Mouse (Mus musculus) kidney, postnatal 10 days (tissue): ENCODE measurements at regions not wholly inside any gene's neighbourhood (a gene's known extent, or its start where the extent isn't known, plus 50 kb on each side); places are given as distances from the start of the nearest gene placed in this dataset.

Experiments used
- DNase-seq: peaks from one replicate; pipeline ENCODE4 v3.0.0; 2021; ENCODE audit warnings: mixed read lengths

DNA sequence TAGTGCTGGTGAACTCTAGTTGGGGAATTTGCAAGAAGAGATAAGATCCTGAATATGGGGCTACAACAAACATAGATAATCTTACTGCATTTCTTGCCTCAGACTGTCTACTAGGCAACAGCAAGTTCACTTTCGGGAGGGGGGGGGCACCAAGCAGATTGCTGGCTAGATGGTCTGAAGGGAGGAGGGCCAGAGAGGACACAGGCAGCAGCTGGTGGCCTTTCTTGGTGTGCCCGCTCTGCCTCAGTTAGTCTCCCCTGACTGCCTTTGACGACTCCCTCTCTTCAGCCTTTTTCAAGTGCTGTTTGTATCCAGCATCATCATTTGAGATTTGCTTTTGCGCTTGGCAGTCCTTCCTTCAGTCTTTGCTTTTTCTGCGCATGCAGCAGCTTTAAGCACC lies 242.2 kb downstream of the 1500009L16Rik start:
- DNase-seq, result no peak

DNA sequence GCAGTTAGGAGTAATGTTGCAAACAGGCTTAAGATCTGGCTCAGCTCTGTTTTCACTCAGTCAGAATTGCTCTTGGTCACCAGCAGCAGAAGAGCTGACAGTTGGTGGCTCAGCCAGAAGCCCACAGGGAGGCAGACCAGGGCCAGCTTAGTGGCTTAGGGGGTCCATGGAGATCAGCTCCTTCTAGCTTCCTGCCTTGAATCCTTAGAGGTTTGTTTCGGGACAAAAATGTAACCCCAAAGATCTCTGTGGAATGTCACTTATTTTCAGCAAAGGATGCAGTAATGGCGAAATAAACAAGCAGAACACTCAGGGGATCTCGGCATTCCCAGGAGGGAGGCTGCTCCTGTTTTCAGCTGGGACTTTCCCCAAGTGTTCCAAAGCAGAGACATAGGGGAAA lies 247.8 kb downstream of the 1500009L16Rik start:
- peak; percentile 57 for DNase-seq

GRCm38 (mm10) chr10:83974548-83974947 lies 251.9 kb downstream of the 1500009L16Rik start:
- DNase-seq, result peak; percentile 26

- no peak for DNase-seq
These were observed 253.9 kb downstream of the 1500009L16Rik start for GRCm38 (mm10) chr10:83976548-83976947.

GRCm38 (mm10) chr10:83979930-83980329 lies 257.3 kb downstream of the 1500009L16Rik start:
- DNase-seq, result no peak

GRCm38 (mm10) chr10:83984697-83985415 lies 262.2 kb downstream of the 1500009L16Rik start:
- DNase-seq, result peak; percentile 21

- DNase-seq, result peak; percentile 38
These were observed 270.1 kb downstream of the 1500009L16Rik start for GRCm38 (mm10) chr10:83992577-83993305.

DNA sequence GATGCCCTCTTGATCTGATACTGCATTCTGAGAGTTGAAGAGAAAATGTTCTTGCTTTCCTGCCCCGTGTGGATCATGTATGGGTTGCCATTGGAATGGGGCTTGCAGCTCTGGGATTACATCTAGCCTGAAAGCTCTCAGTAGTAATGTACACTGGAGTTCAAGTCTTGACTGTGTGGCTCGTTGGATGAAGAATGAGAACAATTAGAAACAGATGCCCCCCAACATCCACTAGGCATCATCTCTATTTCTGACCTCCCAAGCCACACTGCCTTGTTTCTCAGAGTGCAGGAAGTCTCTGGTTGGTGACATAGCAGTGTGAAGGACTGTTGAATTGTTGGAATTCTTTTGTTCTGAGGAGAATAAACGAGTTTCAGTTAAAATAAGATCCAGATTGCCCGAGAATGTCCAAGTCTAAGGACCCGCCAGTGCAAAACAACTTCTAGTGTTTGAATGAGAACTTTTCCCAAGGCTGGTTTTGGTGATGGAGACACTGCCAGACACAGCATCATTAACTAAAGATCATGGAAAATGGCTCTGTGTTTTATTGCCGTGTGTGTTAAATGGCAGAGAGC lies 272.4 kb downstream of the 1500009L16Rik start:
- DNase-seq, result no peak

GRCm38 (mm10) chr10:83995913-83996312 lies 273.2 kb downstream of the 1500009L16Rik start:
- DNase-seq, result peak; percentile 87

DNA sequence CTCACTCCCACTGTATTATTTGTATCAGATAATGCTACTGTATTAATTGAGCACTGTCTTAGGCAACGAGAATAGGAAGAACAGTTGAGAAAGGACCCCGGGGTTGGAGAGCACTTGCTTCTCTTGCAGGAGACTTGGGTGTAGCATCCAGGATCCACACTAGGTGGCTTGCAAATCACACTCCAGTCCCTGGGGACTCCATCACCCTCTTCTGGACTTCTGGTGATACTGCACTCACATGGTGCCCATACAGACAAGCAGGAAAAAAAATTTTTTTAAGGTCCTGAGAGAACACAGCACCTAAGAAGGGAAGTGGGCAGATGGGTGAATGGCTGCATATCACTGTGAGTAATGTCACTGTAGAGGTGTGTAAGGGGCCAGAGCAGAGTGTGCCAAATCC lies 273.8 kb downstream of the 1500009L16Rik start:
- DNase-seq, result peak; percentile 33

DNA sequence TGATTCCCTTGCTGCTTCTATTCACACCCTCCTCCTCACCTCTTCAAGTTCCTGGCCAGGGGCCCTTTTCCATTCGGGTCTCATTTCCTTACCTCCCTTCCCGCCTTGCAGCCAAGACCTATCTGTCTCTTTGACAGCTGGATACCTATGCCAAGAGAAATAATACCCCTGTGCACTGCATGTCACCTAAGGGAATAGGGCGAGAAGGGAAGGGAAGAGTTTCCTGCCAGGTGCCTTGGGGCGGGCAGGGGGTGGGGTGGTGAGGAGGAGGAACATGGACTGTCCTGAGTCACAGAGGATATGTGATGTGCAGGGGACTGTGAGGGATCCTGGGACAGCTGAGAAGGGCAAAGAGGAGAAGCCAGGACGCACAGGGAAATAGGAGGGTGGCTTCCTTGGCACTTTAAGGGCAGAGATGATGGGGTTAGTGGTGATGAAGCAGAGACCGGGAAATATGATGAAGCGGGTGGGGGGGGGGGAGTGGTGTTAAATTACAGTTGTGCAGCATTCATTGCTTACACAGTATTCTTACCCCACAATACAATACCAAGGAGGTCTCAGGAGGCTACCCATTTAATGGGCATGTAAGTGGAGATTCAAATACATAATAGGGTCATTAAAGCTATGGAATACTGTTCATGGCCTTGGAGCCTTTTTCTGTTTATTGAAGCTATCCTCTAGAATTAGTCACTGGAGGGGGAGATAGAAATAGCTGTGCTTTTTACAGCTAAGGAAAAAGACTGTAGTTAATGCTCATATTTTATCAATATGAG lies 278.0 kb downstream of the 1500009L16Rik start:
- peak; percentile 69 for DNase-seq

DNA sequence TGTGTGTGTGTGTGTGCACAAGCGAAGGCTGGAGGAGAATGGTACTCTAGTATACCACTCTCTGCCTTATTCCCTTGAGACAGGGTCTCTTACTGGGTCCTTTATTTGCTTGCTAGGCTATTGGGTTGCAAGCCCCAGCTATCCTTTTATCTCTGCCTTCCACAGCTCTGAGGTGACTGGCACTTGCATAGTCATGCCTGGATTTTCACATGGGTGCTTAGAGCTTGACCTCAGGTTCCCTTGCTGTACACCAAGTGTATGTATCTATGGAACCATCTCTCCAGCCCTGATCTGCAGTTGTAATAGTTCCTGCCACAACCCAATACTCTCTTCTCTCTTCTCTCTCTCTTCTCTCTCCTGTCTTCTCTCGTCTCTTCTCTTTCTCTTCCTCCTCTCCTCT lies 280.1 kb downstream of the 1500009L16Rik start:
- DNase-seq, result no peak

DNA sequence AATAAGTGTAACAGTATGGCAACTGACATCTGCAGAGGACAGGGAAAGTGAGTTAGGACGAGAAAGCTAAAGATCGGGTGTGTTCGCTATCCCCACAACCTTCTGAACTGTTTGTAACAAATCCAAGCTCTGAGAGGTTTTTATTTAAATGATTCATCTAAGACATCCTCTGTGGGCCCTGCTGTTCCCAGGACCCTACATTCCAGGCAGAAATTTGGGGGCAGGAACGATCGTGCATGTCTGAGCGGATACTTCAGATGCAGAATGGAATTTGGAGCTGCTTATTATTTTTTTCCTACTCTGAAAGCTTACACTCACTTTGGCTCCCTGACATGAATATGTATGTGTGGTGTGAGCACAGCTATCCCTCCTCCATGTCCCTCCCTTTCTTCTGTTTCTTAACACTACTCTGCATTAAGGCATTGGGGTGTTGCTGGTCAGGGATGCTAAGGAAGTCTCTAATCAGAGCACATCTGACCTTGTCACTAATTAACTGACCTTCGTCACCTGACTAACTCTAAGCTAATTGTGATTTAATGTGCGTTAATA lies 281.0 kb downstream of the 1500009L16Rik start:
- no peak for DNase-seq

GRCm38 (mm10) chr10:84008923-84009322 lies 286.3 kb downstream of the 1500009L16Rik start:
- no peak for DNase-seq

DNA sequence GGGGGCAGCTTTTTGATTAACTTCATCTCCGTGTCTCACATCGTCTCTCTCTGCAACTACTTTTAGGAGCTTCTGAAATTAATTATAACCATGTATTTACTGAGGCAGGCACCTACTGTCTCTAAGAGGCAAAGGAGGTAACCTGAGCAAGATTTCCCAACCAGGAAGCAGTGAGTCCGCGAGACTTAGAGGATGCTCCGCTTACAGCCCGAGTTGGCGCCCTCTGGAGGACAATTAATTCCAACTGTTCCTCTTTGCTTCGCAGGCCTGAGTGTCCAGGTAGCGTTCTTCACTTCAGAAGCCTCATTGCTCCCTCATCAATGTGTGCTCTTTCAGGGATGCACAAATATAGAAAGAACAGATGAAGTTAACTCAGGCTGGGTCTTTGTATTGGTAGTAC lies 296.7 kb downstream of the 1500009L16Rik start:
- peak; percentile 78 for DNase-seq

DNA sequence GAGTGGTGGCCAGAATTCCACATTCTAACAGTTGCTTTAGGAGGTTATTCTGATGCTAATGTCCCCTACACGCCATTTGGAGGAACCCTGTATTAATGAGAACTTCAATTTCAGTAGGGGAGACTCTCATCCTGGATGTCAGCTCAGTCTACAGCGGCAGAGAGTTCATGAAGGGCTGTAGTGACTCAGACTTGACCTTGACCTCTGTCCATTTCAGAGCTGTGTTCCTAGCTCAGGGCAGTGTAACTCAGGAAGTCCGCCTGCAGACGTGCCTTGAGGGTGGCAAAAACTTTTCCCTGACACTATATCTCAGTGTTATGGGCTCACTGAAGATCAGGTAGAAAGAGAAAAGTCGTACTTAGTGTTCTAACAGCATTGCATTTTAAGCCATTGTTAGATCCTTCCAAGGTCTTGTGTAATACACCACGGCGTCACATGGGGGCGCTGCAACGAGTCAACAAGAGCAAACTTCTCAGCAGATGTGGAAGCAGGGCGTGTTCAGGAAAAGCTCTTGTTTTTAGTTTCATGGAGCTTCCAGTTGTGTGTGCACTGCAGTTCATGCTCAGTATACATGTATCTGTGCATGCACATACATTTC lies 297.5 kb downstream of the 1500009L16Rik start:
- DNase-seq, result peak; percentile 81

GRCm38 (mm10) chr10:84021167-84022120 lies 298.8 kb downstream of the 1500009L16Rik start:
- no peak for DNase-seq

DNA sequence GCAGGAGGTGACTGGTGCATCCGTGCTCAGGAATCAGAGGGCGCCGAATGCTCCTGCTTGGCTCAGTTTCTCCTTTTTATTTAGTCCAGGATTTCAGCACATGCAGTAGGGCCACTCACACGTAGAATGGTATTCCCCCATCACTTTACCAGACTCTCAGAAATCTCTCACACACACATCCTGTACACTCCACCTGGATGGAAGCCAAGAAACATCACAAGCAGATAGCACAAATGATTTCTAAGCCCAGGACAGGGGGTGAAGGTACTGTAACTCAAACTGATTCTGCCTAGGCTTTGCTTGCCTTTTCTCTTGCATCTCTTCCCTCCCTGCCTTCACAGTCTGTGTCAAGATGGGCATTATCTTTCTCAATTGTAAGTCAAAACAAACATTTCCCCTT lies 301.6 kb downstream of the 1500009L16Rik start:
- peak; percentile 33 for DNase-seq

DNA sequence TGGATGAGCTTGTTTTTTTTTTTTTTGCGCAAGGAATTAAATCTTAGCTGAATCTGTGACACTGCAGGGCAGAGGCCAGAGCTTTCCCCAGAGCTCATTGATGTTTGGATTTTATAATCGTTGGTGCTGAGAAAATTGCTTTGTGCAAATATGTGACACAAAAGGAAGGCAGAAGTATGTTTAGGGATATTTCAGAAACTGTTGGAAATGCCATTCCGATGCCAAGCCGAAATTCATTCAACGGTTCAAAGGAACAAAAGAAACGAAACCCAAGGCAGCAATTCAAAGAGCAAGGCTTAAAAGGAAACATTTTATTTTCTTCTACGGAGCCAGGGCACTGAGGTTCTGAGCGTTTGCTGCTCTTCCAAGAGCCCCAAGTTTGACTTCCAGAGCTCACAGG lies 302.2 kb downstream of the 1500009L16Rik start:
- DNase-seq, result peak; percentile 43

DNA sequence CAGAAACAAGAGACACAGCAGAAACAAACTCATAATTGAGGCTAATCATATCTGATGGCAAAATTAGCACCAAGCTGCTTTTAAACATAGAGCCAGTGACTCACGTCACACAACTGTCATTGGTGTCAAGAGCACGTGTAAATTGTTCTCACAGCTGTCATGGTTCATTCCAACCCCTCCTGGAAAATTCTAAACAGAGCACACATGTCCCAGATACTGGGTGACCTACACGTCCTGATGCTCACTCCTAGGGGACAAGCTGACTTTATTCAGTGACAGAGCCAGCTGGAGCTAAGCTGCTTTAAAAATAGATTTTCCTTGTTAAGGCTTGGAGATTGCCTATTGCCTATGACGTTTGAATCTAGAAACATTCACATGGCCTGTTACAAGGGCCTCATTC lies 304.1 kb downstream of the 1500009L16Rik start:
- no peak for DNase-seq
